Mouse (Mus musculus): ENCODE data around the gene Ucn2.

GRCm38 (mm10) chr9:108983209-108983608, 2.6 kb upstream of the Ucn2 start:
- no peak for TF ChIP-seq CTCF (IDR thresholded peaks at IDR 0.05; ENCODE audit: low read depth, low read length)
- no peak for TF ChIP-seq GATA1 (IDR thresholded peaks at IDR 0.05; ENCODE audit: borderline replicate concordance, low read length)
- no peak for TF ChIP-seq POLR2AphosphoS5 (IDR thresholded peaks at IDR 0.05; ENCODE audit: insufficient replicate concordance, low read depth, low read length)
- no peak for TF ChIP-seq TAL1 (conservative IDR thresholded peaks at IDR 0.05; ENCODE audit: low read depth, low read length)
- no peak for TF ChIP-seq GATA2 (IDR thresholded peaks at IDR 0.05; ENCODE audit: borderline replicate concordance, low read depth, low read length)
